Mouse (Mus musculus): ENCODE results near the gene Dync1i1.

GRCm38 (mm10) chr6:5701826-5702225 lies 23.6 kb upstream of the Dync1i1 start:
- TF ChIP-seq CTCF (IDR thresholded peaks at IDR 0.05; ENCODE audit: borderline replicate concordance, insufficient read depth, low read length) (no peak), POLR2A (IDR thresholded peaks at IDR 0.05; ENCODE audit: low read depth, low read length) (no peak)
